Mouse (Mus musculus): ENCODE data around the gene Clic3.
A peak's percentile ranks its signal among the peaks of the same experiment; 100 is the strongest.
"Not testable (repeated sequence)": the region's sequence is repeated elsewhere in the genome, so short reads cannot be mapped to it uniquely, and the experiment has no call there.

DNA sequence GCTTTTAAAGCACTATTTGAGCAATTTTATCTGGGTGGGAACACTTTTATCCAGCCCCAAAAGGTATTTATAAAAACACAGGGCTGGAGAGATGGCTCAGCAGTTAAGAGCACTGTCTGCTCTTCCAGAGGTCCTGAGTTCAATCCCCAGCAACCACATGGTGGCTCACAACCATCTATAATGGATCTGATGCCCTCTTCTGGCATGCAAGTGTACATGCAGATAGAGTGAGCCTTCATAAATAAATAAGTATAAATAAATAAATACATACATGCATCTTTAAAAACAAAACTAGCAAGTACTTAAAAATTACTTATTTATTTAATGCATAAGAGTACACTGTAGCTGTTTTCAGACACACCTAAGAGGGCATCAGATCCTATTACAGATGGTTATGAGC is 43.2 kb upstream of the Clic3 start:
- TF ChIP-seq USF1 (IDR thresholded peaks at IDR 0.05; ENCODE audit: low read depth, low read length); POLR2A (IDR thresholded peaks at IDR 0.05; ENCODE audit: low read depth, low read length); GABPA (IDR thresholded peaks at IDR 0.05; ENCODE audit: insufficient replicate concordance, low read depth, low read length); MAZ (IDR thresholded peaks at IDR 0.05; ENCODE audit: low read depth, low read length); EP300 (IDR thresholded peaks at IDR 0.05; ENCODE audit: low read length); CHD2 (IDR thresholded peaks at IDR 0.05; ENCODE audit: low read length); ZC3H11A (IDR thresholded peaks at IDR 0.05; ENCODE audit: low read depth, low read length); MAFK (IDR thresholded peaks at IDR 0.05; ENCODE audit: insufficient replicate concordance, low read length); POLR2AphosphoS2 (IDR thresholded peaks at IDR 0.05; ENCODE audit: low read depth, low read length): not testable (repeated sequence)
- TF ChIP-seq CTCF (conservative IDR thresholded peaks at IDR 0.05 in 1 of 2, IDR thresholded peaks at IDR 0.05 in 1 of 2; ENCODE audit: low read depth in 2 of 2, low read length in 2 of 2), result peak in 1 of 2 experiments; percentile 52; a peak in 2 of 4 replicates

Measured in CH12.LX (cell line).